Mouse (Mus musculus): ENCODE measurements around the gene Rwdd2a. TPM values are rescaled to one million over a fixed set of nuclear protein-coding genes. Genes with fewer than 3 reads are reported as not detected.
A peak's percentile ranks its signal among the peaks of the same experiment; 100 is the strongest.
"Not testable (repeated sequence)": the region's sequence is repeated elsewhere in the genome, so short reads cannot be mapped to it uniquely, and the experiment has no call there.

Gene Rwdd2a
- total RNA-seq, 1 experiment from 2014 or later: 2.4 TPM

GRCm38 (mm10) chr9:86575178-86575577 lies 3.4 kb downstream of the Rwdd2a start:
- ATAC-seq (replicated peaks in 1 of 2; ENCODE audit: insufficient read depth in 1 of 2, low FRiP score in 2 of 2, low TSS enrichment in 1 of 2, low read depth in 1 of 2, poor library complexity in 2 of 2, severe bottlenecking in 2 of 2): no peak

DNA sequence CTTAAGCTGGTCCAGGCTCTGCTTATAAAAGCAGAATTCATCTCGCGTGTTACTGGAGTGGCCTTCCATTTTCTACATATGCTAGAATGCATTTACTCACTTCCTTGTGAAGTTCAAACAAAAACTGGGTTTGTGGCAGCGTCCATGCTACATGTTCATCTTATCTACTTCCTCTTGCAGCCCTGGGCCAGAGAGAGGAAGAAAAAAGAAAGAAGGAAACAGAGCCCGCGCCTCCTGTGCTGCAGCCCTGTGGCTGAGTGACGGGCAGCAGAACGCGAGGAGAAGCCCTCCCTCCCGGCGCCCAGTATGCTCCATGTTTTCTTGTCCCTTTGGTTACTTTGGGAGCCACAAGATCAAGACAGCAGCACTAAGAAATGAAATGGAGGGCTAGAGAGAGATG lies 7.9 kb downstream of the Rwdd2a start:
- ATAC-seq (replicated peaks in 1 of 2; ENCODE audit: insufficient read depth in 1 of 2, low FRiP score in 2 of 2, low TSS enrichment in 1 of 2, low read depth in 1 of 2, poor library complexity in 2 of 2, severe bottlenecking in 2 of 2): peak; percentile 88 to 91

DNA sequence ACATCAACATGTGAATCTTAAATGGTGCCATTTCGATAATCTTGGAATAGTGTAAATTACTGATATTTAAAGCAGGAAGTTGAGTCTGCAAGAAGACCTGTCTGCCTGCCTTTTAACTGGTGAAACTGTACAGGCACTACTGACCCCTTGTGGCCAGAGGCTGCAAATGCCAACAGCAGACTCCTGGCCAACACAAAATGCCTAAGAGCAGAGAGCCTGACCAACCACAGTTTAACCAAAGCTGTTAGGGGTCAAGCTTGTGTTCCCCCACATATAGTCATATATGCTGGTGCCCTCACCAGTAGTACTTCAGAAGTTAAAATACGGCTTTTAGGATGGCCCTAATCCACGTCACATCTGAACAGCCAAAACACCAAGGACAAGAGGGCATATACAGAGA lies 11.9 kb downstream of the Rwdd2a start:
- ATAC-seq (replicated peaks in 1 of 2; ENCODE audit: insufficient read depth in 1 of 2, low FRiP score in 2 of 2, low TSS enrichment in 1 of 2, low read depth in 1 of 2, poor library complexity in 2 of 2, severe bottlenecking in 2 of 2): peak; percentile 74 to 82

GRCm38 (mm10) chr9:86587019-86587795 lies 15.4 kb downstream of the Rwdd2a start:
- no peak for ATAC-seq (replicated peaks in 1 of 2; ENCODE audit: insufficient read depth in 1 of 2, low FRiP score in 2 of 2, low TSS enrichment in 1 of 2, low read depth in 1 of 2, poor library complexity in 2 of 2, severe bottlenecking in 2 of 2)

GRCm38 (mm10) chr9:86592676-86593668 lies 21.2 kb downstream of the Rwdd2a start:
- peak; percentile 94 to 97 for ATAC-seq (replicated peaks in 1 of 2; ENCODE audit: insufficient read depth in 1 of 2, low FRiP score in 2 of 2, low TSS enrichment in 1 of 2, low read depth in 1 of 2, poor library complexity in 2 of 2, severe bottlenecking in 2 of 2)

- not testable (repeated sequence) for ATAC-seq (replicated peaks in 1 of 2; ENCODE audit: insufficient read depth in 1 of 2, low FRiP score in 2 of 2, low TSS enrichment in 1 of 2, low read depth in 1 of 2, poor library complexity in 2 of 2, severe bottlenecking in 2 of 2)
These were observed 22.6 kb downstream of the Rwdd2a start for GRCm38 (mm10) chr9:86594357-86594767.

DNA sequence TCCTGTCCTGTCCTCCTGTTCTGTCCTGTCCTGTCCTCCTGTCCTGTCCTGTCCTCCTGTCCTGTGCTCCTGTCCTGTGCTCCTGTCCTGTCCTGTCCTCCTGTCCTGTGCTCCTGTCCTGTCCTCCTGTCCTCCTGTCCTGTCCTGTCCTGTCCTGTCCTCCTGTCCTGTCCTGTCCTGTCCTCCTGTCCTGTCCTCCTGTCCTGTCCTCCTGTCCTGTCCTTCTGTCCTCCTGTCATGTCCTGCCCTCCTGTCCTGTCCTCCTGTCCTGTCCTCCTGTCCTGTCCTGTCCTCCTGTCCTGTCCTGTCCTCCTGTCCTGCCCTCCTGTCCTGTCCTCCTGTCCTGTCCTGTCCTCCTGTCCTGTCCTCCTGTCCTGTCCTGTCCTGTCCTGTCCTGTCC lies 25.2 kb downstream of the Rwdd2a start:
- ATAC-seq (replicated peaks in 1 of 2; ENCODE audit: insufficient read depth in 1 of 2, low FRiP score in 2 of 2, low TSS enrichment in 1 of 2, low read depth in 1 of 2, poor library complexity in 2 of 2, severe bottlenecking in 2 of 2): not testable (repeated sequence)

- no peak for ATAC-seq (replicated peaks in 1 of 2; ENCODE audit: insufficient read depth in 1 of 2, low FRiP score in 2 of 2, low TSS enrichment in 1 of 2, low read depth in 1 of 2, poor library complexity in 2 of 2, severe bottlenecking in 2 of 2)
These were observed 28.0 kb downstream of the Rwdd2a start for GRCm38 (mm10) chr9:86599723-86600303.

- no peak for ATAC-seq (replicated peaks in 1 of 2; ENCODE audit: insufficient read depth in 1 of 2, low FRiP score in 2 of 2, low TSS enrichment in 1 of 2, low read depth in 1 of 2, poor library complexity in 2 of 2, severe bottlenecking in 2 of 2)
These were observed 34.0 kb downstream of the Rwdd2a start for GRCm38 (mm10) chr9:86605776-86606175.

- no peak for ATAC-seq (replicated peaks in 1 of 2; ENCODE audit: insufficient read depth in 1 of 2, low FRiP score in 2 of 2, low TSS enrichment in 1 of 2, low read depth in 1 of 2, poor library complexity in 2 of 2, severe bottlenecking in 2 of 2)
These were observed 40.3 kb downstream of the Rwdd2a start for GRCm38 (mm10) chr9:86612091-86612490.

DNA sequence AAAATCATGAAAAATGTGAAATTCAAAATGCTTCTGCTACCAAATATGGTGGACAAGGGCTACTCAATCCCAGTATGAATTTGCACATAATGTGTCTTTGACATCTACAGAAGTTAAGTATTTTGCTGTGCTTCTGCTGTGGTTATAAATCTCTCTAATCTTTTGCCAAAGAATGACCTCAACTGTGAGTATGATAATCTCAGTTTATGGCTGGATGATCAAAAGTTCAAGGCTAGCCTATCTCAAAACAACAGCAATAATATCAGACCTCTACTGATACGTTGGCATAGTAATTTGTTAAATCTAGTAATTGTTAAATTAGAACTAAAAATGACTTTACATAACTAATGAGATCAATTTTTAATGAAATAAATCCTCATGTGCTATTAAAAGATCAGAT lies 44.0 kb downstream of the Rwdd2a start:
- ATAC-seq (replicated peaks in 1 of 2; ENCODE audit: insufficient read depth in 1 of 2, low FRiP score in 2 of 2, low TSS enrichment in 1 of 2, low read depth in 1 of 2, poor library complexity in 2 of 2, severe bottlenecking in 2 of 2): no peak

- no peak for ATAC-seq (replicated peaks in 1 of 2; ENCODE audit: insufficient read depth in 1 of 2, low FRiP score in 2 of 2, low TSS enrichment in 1 of 2, low read depth in 1 of 2, poor library complexity in 2 of 2, severe bottlenecking in 2 of 2)
These were observed 46.2 kb downstream of the Rwdd2a start for GRCm38 (mm10) chr9:86617837-86618492.

- ATAC-seq (replicated peaks in 1 of 2; ENCODE audit: insufficient read depth in 1 of 2, low FRiP score in 2 of 2, low TSS enrichment in 1 of 2, low read depth in 1 of 2, poor library complexity in 2 of 2, severe bottlenecking in 2 of 2): no peak
These were observed 47.7 kb downstream of the Rwdd2a start for GRCm38 (mm10) chr9:86619341-86620139.

DNA sequence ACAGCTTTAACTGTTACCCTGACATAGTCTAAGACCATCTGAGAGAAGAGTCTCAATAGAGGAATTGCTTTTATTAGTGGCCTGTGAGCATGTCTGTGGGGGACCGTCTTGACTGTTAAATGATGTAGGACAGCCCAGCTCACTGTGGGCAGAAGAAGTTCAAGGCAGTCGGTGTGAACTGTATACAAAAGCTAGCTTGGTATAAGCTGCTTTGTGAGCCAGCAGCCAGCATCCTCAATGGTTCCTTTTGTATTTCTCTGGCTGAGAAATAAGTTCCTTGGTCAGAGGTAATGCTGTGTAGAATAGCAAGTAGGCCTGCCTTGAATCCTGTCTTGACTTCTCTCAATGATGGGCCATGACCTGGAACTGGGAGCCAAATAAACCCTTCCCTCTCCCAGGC lies 50.3 kb downstream of the Rwdd2a start:
- no peak for ATAC-seq (replicated peaks in 1 of 2; ENCODE audit: insufficient read depth in 1 of 2, low FRiP score in 2 of 2, low TSS enrichment in 1 of 2, low read depth in 1 of 2, poor library complexity in 2 of 2, severe bottlenecking in 2 of 2)

- peak; percentile 77 to 80 for ATAC-seq (replicated peaks in 1 of 2; ENCODE audit: insufficient read depth in 1 of 2, low FRiP score in 2 of 2, low TSS enrichment in 1 of 2, low read depth in 1 of 2, poor library complexity in 2 of 2, severe bottlenecking in 2 of 2)
These were observed 52.2 kb downstream of the Rwdd2a start for GRCm38 (mm10) chr9:86624039-86624438.

Measured in hematopoietic stem cell, adult 5-6 weeks (primary cell).